Mouse (Mus musculus) liver, adult 2 months (tissue): ENCODE measurements around the gene Il27. TPM values are rescaled to one million over a fixed set of nuclear protein-coding genes. Genes with fewer than 3 reads are reported as not detected.

Experiments
- DNase-seq: peaks from one replicate; pipeline ENCODE4 v3.0.0-alpha.2; 2011; ENCODE audit warnings: low read depth, low spot score; ENCODE audit errors: extremely low read depth
- H3K27ac ChIP-seq: fragments of 200-500 bp; replicated peaks from 2 replicates; pipeline ENCODE4 v1.5.1; 2012; ENCODE audit warnings: low read depth, mild to moderate bottlenecking, control low read depth, inconsistent platforms, low read length; ENCODE audit not compliant: insufficient read depth
- H3K27me3 ChIP-seq: fragments of 200-500 bp; 2 replicates; pipeline ENCODE4 v1.6.1; 2012; ENCODE audit warnings: mild to moderate bottlenecking, moderate library complexity, low read length, inconsistent platforms; ENCODE audit not compliant: control insufficient read depth, insufficient read depth
- H3K36me3 ChIP-seq: fragments of 200-500 bp; 2 replicates; pipeline ENCODE4 v1.6.1; 2012; ENCODE audit warnings: low read length, inconsistent platforms; ENCODE audit not compliant: control insufficient read depth, insufficient read depth
- H3K4me1 ChIP-seq: fragments of 200-500 bp; 2 replicates; pipeline ENCODE4 v1.6.1; 2011; ENCODE audit warnings: low read length; ENCODE audit not compliant: control insufficient read depth, insufficient read depth
- H3K4me3 ChIP-seq: fragments of 200-500 bp; 2 replicates; pipeline ENCODE4 v1.5.1; 2011; ENCODE audit warnings: low read depth, mild to moderate bottlenecking, control low read depth, low read length, moderate library complexity; ENCODE audit not compliant: insufficient read depth
- H3K79me2 ChIP-seq: fragments of 200-500 bp; 2 replicates; pipeline ENCODE4 v1.6.1; 2012; ENCODE audit warnings: inconsistent platforms, mild to moderate bottlenecking, low read length, moderate library complexity; ENCODE audit not compliant: control insufficient read depth, insufficient read depth
- H3K9ac ChIP-seq: fragments of 200-500 bp; 2 replicates; pipeline ENCODE4 v1.6.1; 2012; ENCODE audit warnings: low read depth, mild to moderate bottlenecking, control low read depth, inconsistent platforms, low read length
- CTCF ChIP-seq: fragments of 200-500 bp; IDR thresholded peaks from 2 replicates; pipeline ENCODE4 v1.5.1; 2011; ENCODE audit warnings: low read depth, low read length, control low read depth
- POLR2A ChIP-seq: fragments of 200-500 bp; IDR thresholded peaks from 2 replicates; pipeline ENCODE4 v1.6.1; 2011; ENCODE audit warnings: low read length, control low read depth; ENCODE audit not compliant: insufficient read depth; ENCODE audit errors: extremely low read depth
- WGBS: fragments of 180-500 bp; shearing (Covaris S2); methylation state at CpG from one replicate; pipeline ENCODE4 v1.1.7; 2018; 5-methylcytosine and 5-hydroxymethylcytosine counted together
- polyA plus RNA-seq: library from polyadenylated mRNA; depleted of rRNA; stranded (reverse); fragments of >200 nt; gene quantifications from 2 replicates; pipeline ENCODE4 v1.2.3, GENCODE M21; 2012
- total RNA-seq: library from RNA; depleted of rRNA; stranded (reverse); fragments of >200 nt; gene quantifications from 2 replicates; pipeline ENCODE4 v1.2.3, GENCODE M21; 2014

The Il27 gene
- total and polyA plus RNA-seq, 2 experiments = 0.31 TPM; not detected in 1

DNA sequence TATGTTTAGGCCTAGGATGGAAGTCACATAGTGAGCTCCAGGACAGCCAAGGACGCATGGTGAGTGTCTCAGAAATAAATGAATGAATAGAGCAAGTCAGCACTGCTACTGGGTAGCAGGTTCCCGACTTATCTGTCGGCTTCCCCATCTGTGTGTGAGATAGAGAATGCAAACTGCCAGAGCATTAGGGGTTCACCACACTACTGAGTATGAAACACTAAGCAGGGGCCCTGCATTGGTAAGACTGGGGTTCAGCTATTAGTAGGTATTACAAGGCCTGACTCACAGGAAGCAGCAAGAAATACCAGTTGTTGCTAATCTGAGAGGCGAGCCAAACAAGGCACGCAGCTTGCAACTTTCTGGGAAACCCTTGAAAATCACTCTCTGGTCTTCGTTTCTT lies 4.2 kb upstream of the Il27 start:
- Histone ChIP-seq H3K36me3 (no peaks in the 10 kb centered on the region), H3K27me3 (no peaks in the 10 kb centered on the region), H3K9ac (no peak overlapping the region), H3K4me1 (no peaks in the 10 kb centered on the region), H3K4me3 (no peak overlapping the region), H3K79me2 (no peaks in the 10 kb centered on the region), H3K27ac (no peak overlapping the region)
- WGBS = 79% methylated on average over 6 of the region's 6 CpGs
- no peak for TF ChIP-seq POLR2A
- TF ChIP-seq CTCF = no peak
- no peak for DNase-seq

DNA sequence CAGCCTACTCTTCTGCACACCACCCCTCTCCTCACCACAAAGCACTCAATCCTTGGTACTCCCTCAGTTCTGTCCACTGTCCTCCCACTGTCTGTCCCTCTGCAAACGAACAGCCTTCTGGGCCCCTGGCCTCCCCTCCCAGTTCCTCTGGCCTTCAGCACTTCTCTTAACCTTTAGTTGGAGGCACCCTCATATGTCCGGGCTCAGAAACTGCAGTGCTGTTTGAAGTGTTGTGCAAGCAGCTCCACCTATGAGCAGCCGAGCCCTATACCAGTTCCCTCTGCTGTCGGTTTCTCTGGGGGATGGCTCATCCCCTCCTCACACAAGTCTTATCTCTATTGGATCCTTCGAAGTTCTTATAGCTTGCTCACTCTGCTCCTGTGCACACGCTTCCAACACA lies 1.7 kb upstream of the Il27 start:
- WGBS = 45% methylated on average over 6 of the region's 6 CpGs
- no peak overlapping the region for H3K27ac ChIP-seq
- DNase-seq = no peak
- H3K27me3 ChIP-seq = no peaks in the 10 kb centered on the region
- TF ChIP-seq POLR2A = no peak
- no peak for TF ChIP-seq CTCF
- H3K79me2 ChIP-seq = no peaks in the 10 kb centered on the region
- no peak overlapping the region for H3K4me3 ChIP-seq
- no peak overlapping the region for H3K9ac ChIP-seq
- no peaks in the 10 kb centered on the region for H3K4me1 ChIP-seq
- H3K36me3 ChIP-seq = no peaks in the 10 kb centered on the region

DNA sequence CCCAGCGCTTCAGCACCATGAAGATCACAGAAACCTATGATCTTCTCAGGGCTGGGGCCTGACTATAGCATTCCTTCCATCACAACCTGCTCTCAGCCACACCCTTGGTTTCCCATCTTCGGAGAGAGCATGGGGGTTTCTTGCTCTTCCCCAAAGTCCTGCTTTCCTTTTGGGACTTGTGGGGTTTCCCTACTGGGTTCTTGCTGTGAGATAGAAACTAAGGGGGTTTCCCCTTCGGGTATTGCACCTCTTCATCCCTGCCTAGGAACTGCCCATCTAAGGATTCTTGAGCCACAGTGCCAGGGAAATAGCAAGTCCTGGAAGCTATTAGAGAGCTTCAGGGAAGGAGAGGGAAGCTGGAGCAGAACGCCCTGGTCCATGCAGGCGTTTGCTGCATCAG lies 1.1 kb upstream of the Il27 start:
- H3K4me1 ChIP-seq = no peaks in the 10 kb centered on the region
- H3K79me2 ChIP-seq = no peaks in the 10 kb centered on the region
- DNase-seq = no peak
- H3K27ac ChIP-seq = no peak overlapping the region
- no peaks in the 10 kb centered on the region for H3K27me3 ChIP-seq
- H3K4me3 ChIP-seq = no peak overlapping the region
- TF ChIP-seq POLR2A (no peak), CTCF (no peak)
- no peak overlapping the region for H3K9ac ChIP-seq
- 84% methylated on average over 5 of the region's 5 CpGs for WGBS
- no peaks in the 10 kb centered on the region for H3K36me3 ChIP-seq

DNA sequence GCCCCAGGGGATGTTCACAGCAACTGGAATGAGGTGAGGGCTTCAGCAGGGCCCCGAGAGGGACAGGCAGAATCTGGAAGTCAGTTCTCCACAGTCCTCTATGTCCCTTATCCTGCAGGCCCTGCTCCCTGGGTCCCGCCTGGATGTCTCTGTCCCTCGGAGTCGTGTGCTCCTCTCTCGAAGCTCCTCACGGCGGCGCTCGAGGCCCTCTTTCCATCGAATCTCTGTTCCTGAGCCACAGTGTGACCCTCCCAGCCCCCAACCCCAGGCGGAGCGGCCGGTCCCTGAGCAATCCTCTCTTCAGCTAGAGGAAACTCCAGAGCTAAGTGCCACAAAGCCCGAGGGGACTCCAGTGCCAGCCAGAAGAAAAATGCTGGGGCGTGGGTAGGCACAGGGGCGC lies 7.0 kb downstream of the Il27 start:
- DNase-seq = no peak
- 38% methylated on average over 16 of the region's 16 CpGs for WGBS

DNA sequence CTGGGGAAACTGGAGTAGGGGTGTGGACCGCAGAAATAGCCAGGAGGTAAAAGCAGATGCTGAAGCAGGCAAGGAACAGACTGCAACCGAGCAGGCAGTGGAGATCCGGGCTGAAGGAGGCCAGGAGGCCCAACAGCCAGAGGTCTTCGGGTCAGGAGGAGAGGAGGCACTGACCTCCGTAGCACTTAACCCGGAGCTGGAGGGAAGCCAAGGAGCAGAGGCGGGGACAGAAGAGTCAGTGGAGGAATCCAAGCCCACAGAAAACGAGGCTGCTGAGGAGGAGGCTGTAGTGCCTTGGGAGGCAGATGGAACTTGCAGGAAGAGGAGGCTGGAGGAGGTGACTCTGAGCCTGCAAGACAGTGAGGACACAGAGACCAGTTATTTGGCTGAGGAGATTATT lies 7.9 kb downstream of the Il27 start:
- peak overlapping the region; percentile 23; the same call in 1 of the 2 replicates for H3K27ac ChIP-seq
- H3K4me1 ChIP-seq = no peaks in the 10 kb centered on the region
- no peaks in the 10 kb centered on the region for H3K79me2 ChIP-seq
- no peaks in the 10 kb centered on the region for H3K27me3 ChIP-seq
- WGBS = 18% methylated on average over 8 of the region's 8 CpGs
- TF ChIP-seq POLR2A = no peak
- TF ChIP-seq CTCF = no peak
- no peak overlapping the region for H3K4me3 ChIP-seq
- DNase-seq = peak; percentile 52
- H3K9ac ChIP-seq = no peak overlapping the region
- H3K36me3 ChIP-seq = no peaks in the 10 kb centered on the region

More for the DNA sequence above, 7.0 kb downstream of the Il27 start:
- H3K27me3 ChIP-seq = no peaks in the 10 kb centered on the region
- no peaks in the 10 kb centered on the region for H3K36me3 ChIP-seq
- H3K27ac ChIP-seq = peak overlapping the region; percentile 40; the same call in 1 of the 2 replicates
- peak overlapping the region; percentile 9; the same call in 1 of the 2 replicates for H3K4me3 ChIP-seq
- H3K4me1 ChIP-seq = no peaks in the 10 kb centered on the region
- no peak overlapping the region for H3K9ac ChIP-seq
- H3K79me2 ChIP-seq = no peaks in the 10 kb centered on the region
- peak; percentile 60 for TF ChIP-seq CTCF
- no peak for TF ChIP-seq POLR2A

DNA sequence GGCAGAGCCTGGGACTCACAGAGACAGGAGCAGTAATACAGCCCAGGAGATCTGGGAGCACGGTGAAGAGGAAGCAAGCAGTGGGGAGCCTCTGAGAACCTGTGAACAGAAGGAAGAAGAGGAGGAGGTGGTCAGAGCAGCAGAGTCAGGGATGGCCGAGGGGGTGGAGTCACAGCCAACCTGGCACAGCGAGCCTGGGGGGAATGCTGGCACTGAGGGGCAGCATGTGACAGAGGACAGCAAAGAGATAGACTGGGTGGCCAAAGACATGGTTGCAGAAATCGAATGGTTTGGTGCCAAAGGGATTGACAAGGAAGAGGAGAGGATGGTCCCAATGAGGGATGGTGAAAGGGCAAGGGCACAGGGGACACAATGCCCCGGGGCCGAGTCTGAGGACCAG lies 9.0 kb downstream of the Il27 start, which contains the start of gene Cln3:
TSS of gene Cln3 (minus strand) at position 101 of the 400 bp plus-strand sequence.
- Histone ChIP-seq H3K79me2 (no peaks in the 10 kb centered on the region), H3K27ac (peak within 1 kb of the TSS; percentile 31), H3K4me1 (no peaks in the 10 kb centered on the region), H3K4me3 (peak within 1 kb of the TSS; percentile 23; the same call in 1 of the 2 replicates), H3K36me3 (no peaks in the 10 kb centered on the region), H3K9ac (peak within 1 kb of the TSS; percentile 19), H3K27me3 (no peaks in the 10 kb centered on the region)
- no peak for TF ChIP-seq POLR2A
- no peak for TF ChIP-seq CTCF
- no peak for DNase-seq
- 77% methylated on average over 6 of the region's 6 CpGs for WGBS
